Mouse (Mus musculus) embryonic fibroblast, embryonic 13.5 days (primary cell): ENCODE results near the gene Afap1l2.

ENCODE experiments used
- CTCF ChIP-seq: IDR thresholded peaks from 2 replicates; pipeline ENCODE4 v1.5.1; 2011; ENCODE audit warnings: mild to moderate bottlenecking, control low read depth, low read length, moderate library complexity, borderline replicate concordance; ENCODE audit not compliant: insufficient read depth
- POLR2A ChIP-seq: IDR thresholded peaks from 2 replicates; pipeline ENCODE4 v1.6.1; 2011; ENCODE audit warnings: low read depth, mild to moderate bottlenecking, control low read depth, low read length, moderate library complexity

DNA sequence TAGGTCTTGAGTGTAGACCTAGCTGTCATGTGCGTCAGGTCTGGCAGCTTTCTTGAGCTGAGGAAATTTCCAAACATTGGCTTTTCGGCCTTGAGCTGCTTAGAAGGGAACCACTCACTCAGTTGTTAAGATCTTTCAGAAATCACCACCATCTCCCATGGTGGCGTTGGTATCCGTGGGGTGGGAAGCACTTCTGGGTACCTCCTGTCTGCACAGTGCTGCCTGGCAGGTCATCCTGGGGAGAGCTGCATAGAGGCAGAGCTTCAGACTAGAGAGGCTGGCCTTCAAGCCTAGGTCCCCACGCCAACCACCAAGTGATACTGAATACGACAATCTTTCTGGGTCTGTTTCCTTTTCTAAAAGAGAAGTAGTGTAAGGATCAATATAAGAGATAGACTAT lies 21.4 kb upstream of the Afap1l2 start:
- TF ChIP-seq CTCF (no peak), POLR2A (no peak)
